Mouse (Mus musculus) stomach, postnatal 0 days (tissue): ENCODE data around the gene Bcl11a.

Experiments used
- CTCF ChIP-seq: IDR thresholded peaks from 2 replicates; pipeline ENCODE4 v1.5.1; 2016; ENCODE audit warnings: antibody characterized with exemption, low read depth, mild to moderate bottlenecking, moderate library complexity
- EP300 ChIP-seq: optimal IDR thresholded peaks from 2 replicates; pipeline ENCODE3; 2016; ENCODE audit warnings: antibody characterized with exemption

GRCm38 (mm10) chr11:24110113-24110512, 32.3 kb downstream of the Bcl11a start:
- no peak for TF ChIP-seq EP300
- TF ChIP-seq CTCF = no peak
